Mouse (Mus musculus) urinary bladder, postnatal 36 days (tissue): Measurements from ENCODE around the gene Pcgf6.
A peak's percentile ranks its signal among the peaks of the same experiment; 100 is the strongest.
"Not testable (repeated sequence)": the region's sequence is repeated elsewhere in the genome, so short reads cannot be mapped to it uniquely, and the experiment has no call there.

Source experiments
- DNase-seq, 2 experiments: peaks; one replicate each; pipeline ENCODE4 v3.0.0; 2022; ENCODE audit warnings: low spot score in 2 of 2, mixed read lengths in 1 of 2

Pcgf6 gene

GRCm38 (mm10) chr19:47026513-47026912 is 24.2 kb downstream of the Pcgf6 start:
- DNase-seq, result no peak

- no peak for DNase-seq
Observed at GRCm38 (mm10) chr19:47024954-47025353, 25.8 kb downstream of the Pcgf6 start.

- DNase-seq, result no peak
Observed at GRCm38 (mm10) chr19:47023546-47023945, 27.2 kb downstream of the Pcgf6 start.

GRCm38 (mm10) chr19:47022709-47023108 is 28.0 kb downstream of the Pcgf6 start:
- no peak for DNase-seq

- no peak for DNase-seq
Observed at GRCm38 (mm10) chr19:47019326-47019725, 31.4 kb downstream of the Pcgf6 start.

- DNase-seq, result no peak
Observed at GRCm38 (mm10) chr19:47018330-47018729, 32.4 kb downstream of the Pcgf6 start.

GRCm38 (mm10) chr19:47017831-47018230 is 32.9 kb downstream of the Pcgf6 start:
- no peak for DNase-seq

- peak; percentile 66 to 79 for DNase-seq
Observed at GRCm38 (mm10) chr19:47016487-47016886, 34.2 kb downstream of the Pcgf6 start.

GRCm38 (mm10) chr19:47015965-47016364 is 34.7 kb downstream of the Pcgf6 start:
- no peak for DNase-seq

GRCm38 (mm10) chr19:47015396-47015795 is 35.3 kb downstream of the Pcgf6 start:
- no peak for DNase-seq

GRCm38 (mm10) chr19:47014447-47015381 is 36.0 kb downstream of the Pcgf6 start, which contains the start of the genes Ina and Nt5c2:
TSS of gene Ina (plus strand) at chr19:47014698.
TSS of gene Nt5c2 (minus strand) at chr19:47015153.
- peak; percentile 20 to 28 for DNase-seq

- DNase-seq, result no peak
Observed at GRCm38 (mm10) chr19:47014159-47014446, 36.6 kb downstream of the Pcgf6 start.

- no peak for DNase-seq
Observed at GRCm38 (mm10) chr19:47013340-47014158, 37.2 kb downstream of the Pcgf6 start.

GRCm38 (mm10) chr19:47012521-47013130 is 38.1 kb downstream of the Pcgf6 start:
- DNase-seq, result no peak

- no peak for DNase-seq
Observed at GRCm38 (mm10) chr19:47009943-47010342, 40.8 kb downstream of the Pcgf6 start.

- no peak for DNase-seq
Observed at GRCm38 (mm10) chr19:47009420-47009819, 41.3 kb downstream of the Pcgf6 start.

- peak in 1 of 2 experiments; percentile 41 for DNase-seq
Observed at GRCm38 (mm10) chr19:47006321-47006720, 44.4 kb downstream of the Pcgf6 start.

GRCm38 (mm10) chr19:47005873-47006272 is 44.8 kb downstream of the Pcgf6 start:
- DNase-seq, result no peak

GRCm38 (mm10) chr19:47003742-47004511 is 46.8 kb downstream of the Pcgf6 start:
- no peak for DNase-seq

GRCm38 (mm10) chr19:47000357-47000756 is 50.3 kb downstream of the Pcgf6 start:
- not testable (repeated sequence) for DNase-seq

GRCm38 (mm10) chr19:46999753-47000152 is 51.0 kb downstream of the Pcgf6 start:
- DNase-seq, result no peak
